Mouse (Mus musculus) lung, postnatal 0 days (tissue): ENCODE data around the gene Gbf1. TPM values are rescaled to one million over a fixed set of nuclear protein-coding genes. Genes with fewer than 3 reads are reported as not detected.

Source experiments
- ATAC-seq: fragments of 200-750 bp; cut with Nextera tagmentation; 2 replicates; pipeline ENCODE4 v1.8.0; 2017; ENCODE audit warnings: moderate library complexity
- DNase-seq: peaks from one replicate; pipeline ENCODE4 v3.0.0-alpha.2; 2016; ENCODE audit warnings: low spot score
- H3K27ac ChIP-seq: fragments of 300-500 bp; sonication (generic); 2 replicates; pipeline ENCODE4 v1.5.1; 2014; ENCODE audit warnings: antibody characterized with exemption, mild to moderate bottlenecking, low read length, mixed read lengths
- H3K27me3 ChIP-seq: fragments of 300-500 bp; sonication (generic); replicated peaks from 2 replicates; pipeline ENCODE4 v1.6.1; 2014; ENCODE audit warnings: low read length, mixed read lengths; ENCODE audit not compliant: insufficient read depth
- H3K36me3 ChIP-seq: fragments of 300-500 bp; sonication (generic); 2 replicates; pipeline ENCODE4 v1.6.1; 2014; ENCODE audit warnings: low read length, mixed read lengths; ENCODE audit not compliant: insufficient read depth
- H3K4me1 ChIP-seq: fragments of 300-500 bp; sonication (generic); 2 replicates; pipeline ENCODE4 v1.6.1; 2014; ENCODE audit warnings: antibody characterized with exemption, low read depth, low read length, mixed read lengths; ENCODE audit not compliant: insufficient read depth
- H3K4me2 ChIP-seq: fragments of 300-500 bp; sonication (generic); replicated peaks from 2 replicates; pipeline ENCODE4 v1.6.1; 2014; ENCODE audit warnings: low read depth, mild to moderate bottlenecking, low read length, moderate library complexity, mixed read lengths
- H3K4me3 ChIP-seq: fragments of 300-500 bp; sonication (generic); 2 replicates; pipeline ENCODE4 v1.5.1; 2014; ENCODE audit warnings: low read depth, low read length
- H3K9ac ChIP-seq: fragments of 300-500 bp; sonication (generic); replicated peaks from 2 replicates; pipeline ENCODE4 v1.6.1; 2014; ENCODE audit warnings: low read depth, mild to moderate bottlenecking
- H3K9me3 ChIP-seq: fragments of 300-500 bp; sonication (generic); 2 replicates; pipeline ENCODE4 v1.6.1; 2016; ENCODE audit warnings: low read length, mixed read lengths
- CTCF ChIP-seq: IDR thresholded peaks from 2 replicates; pipeline ENCODE4 v1.5.1; 2016; ENCODE audit warnings: antibody characterized with exemption, mild to moderate bottlenecking
- EP300 ChIP-seq: IDR thresholded peaks from 2 replicates; pipeline ENCODE4 v1.6.1; 2016; ENCODE audit warnings: antibody characterized with exemption, mild to moderate bottlenecking, control low read depth
- WGBS: fragments of 180-500 bp; shearing (Covaris S2); extraction: QIAGEN DNeasy Blood & Tissue Kit; methylation state at CpG from one replicate; pipeline ENCODE4 v1.1.7; 2014; 5-methylcytosine and 5-hydroxymethylcytosine counted together
- polyA plus RNA-seq: library from polyadenylated mRNA; unstranded; fragments of >200 nt; fragmentation: Nextera tagmentation; extraction: Ambion mirVana; gene quantifications from 2 replicates; pipeline ENCODE4 v1.2.1, GENCODE M21; 2015

Gene Gbf1
- polyA plus RNA-seq, 1 experiment from 2014 or later = 32.1 TPM

DNA sequence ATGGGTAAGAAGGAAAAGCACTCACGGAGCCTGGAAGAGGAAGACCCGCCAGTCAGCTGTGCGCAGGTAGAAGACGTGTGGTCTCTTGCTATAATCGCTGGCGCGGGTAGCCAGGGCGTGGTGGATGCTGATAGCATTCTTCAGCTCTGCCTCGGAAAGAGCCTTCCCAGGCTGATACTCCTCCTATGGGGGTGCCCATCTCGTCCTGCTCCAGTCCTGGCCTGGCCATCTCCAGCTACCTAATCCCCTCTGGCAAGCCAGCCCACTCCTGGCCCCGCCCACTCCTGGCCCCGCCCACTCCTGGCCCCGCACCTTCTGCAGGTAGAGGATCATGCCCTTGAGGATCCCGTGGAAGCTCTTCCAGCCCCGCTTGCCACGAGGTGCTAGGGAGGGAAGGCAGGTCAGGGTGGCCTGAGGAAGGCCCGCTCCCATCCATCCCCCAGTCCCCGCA is 161.9 kb downstream of the Gbf1 start:
- TF ChIP-seq CTCF = no peak
- no peak for TF ChIP-seq EP300
- 27% methylated on average over 16 of the region's 18 CpGs for WGBS
- H3K4me2 ChIP-seq = no peak overlapping the region
- no peaks in the 10 kb centered on the region for H3K9me3 ChIP-seq
- ATAC-seq = peak; percentile 27; the same call in 1 of the 2 replicates
- H3K36me3 ChIP-seq = peaks cover 24% of the 10 kb centered on the region
- no peak for DNase-seq
- no peak overlapping the region for H3K4me3 ChIP-seq
- H3K27me3 ChIP-seq = peaks cover 50% of the 10 kb centered on the region
- 0 out of 2 replicates have a peak, but pooled peaks cover 7% of the 10 kb centered on the region for H3K4me1 ChIP-seq
- no peak overlapping the region for H3K9ac ChIP-seq
- no peak overlapping the region for H3K27ac ChIP-seq

DNA sequence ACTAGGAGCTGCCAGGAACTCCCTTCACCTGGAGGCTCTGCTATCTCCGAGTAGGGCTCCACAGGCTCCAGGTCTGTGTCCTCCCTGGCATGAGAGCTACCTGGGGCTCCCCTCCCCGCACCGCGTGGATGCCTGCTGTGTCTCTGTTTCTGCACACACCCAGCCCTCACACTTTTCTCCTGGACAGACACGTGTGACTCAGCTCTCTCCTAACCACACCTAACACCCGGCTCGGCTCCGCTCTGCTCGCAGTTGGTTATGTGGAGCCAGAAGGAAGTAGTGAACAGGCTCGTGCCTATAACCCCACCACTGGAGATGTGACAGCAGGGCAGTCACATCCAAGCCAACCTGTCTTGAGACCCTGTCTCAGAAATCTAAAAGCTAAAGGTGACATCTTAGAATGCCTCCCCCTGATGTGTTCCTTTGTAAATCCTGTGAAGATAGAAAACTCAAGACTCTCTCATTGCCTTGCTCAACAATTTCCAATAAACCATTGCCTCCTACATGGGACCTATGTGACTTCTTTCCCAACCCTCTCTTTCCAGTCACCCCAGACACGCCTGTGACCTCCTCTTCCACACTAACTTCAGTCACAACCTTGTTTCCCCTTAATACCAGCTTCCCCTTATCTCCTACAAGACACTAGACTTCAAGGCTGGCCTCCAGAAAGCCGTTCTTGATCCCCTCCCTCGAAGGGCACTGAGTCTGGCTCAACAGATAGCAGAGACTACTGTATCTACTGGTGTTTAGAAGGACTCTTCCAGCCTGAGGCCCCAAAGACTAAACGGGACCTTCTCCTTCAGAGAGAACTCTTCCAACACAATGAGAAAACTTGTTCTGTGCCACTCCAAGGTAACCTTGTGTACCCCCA is 162.8 kb downstream of the Gbf1 start:
- WGBS = 27% methylated on average over 14 of the region's 14 CpGs
- TF ChIP-seq EP300 (no peak), CTCF (no peak)
- Histone ChIP-seq H3K36me3 (peaks cover 18% of the 10 kb centered on the region), H3K27me3 (peaks cover 59% of the 10 kb centered on the region), H3K27ac (no peak overlapping the region), H3K4me3 (no peak overlapping the region), H3K4me1 (0 out of 2 replicates have a peak, but pooled peaks cover 6% of the 10 kb centered on the region), H3K9me3 (no peaks in the 10 kb centered on the region), H3K4me2 (no peak overlapping the region), H3K9ac (no peak overlapping the region)
- ATAC-seq (no peak), DNase-seq (peak; percentile 28)

DNA sequence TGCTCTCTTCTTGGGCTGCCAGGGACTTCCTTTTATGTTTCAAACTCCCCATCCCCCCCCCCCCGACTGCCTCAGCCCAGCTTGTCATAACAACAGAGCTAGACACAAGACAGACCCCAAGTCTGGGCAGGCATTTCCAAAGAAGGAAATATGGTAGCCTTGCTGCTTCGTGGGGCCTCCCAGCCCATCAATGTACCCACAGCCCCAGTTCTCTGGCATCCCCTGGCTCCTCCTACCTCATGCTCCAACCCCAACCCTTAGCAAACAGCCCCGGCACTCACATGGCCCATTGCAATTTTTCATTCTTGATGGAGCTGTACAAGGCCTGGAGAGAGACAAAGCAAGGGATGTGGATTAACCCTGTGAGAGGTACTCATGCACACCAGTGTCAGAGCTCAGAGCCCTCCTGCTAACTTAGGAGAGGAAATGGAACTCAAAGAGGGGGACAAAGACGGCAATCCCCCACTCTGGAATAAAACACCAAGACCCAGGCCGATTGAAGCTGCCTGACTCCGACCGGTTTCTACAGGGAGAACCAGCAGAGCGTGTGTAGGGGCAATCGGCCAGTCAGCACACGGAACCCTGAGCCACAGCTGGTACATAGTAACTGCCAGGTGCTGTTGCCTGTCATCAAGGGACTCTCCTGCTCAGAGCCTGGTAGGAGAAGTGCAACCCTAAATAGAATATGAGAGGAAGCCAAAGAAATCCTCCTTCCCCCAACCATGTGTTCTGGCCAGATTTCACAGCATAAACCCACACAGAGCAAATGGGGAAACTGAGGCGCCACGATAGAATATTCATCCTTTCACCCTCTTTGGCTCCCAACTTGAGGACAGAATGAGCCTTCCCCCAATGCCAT is 163.7 kb downstream of the Gbf1 start:
- no peak overlapping the region for H3K4me2 ChIP-seq
- no peak overlapping the region for H3K9ac ChIP-seq
- ATAC-seq (no peak), DNase-seq (no peak)
- WGBS = 49% methylated on average over 12 of the region's 12 CpGs
- H3K4me3 ChIP-seq = no peak overlapping the region
- H3K27ac ChIP-seq = no peak overlapping the region
- 0 out of 2 replicates have a peak, but pooled peaks cover 6% of the 10 kb centered on the region for H3K4me1 ChIP-seq
- H3K36me3 ChIP-seq = peaks cover 12% of the 10 kb centered on the region
- H3K27me3 ChIP-seq = peaks cover 65% of the 10 kb centered on the region
- no peaks in the 10 kb centered on the region for H3K9me3 ChIP-seq
- TF ChIP-seq CTCF (no peak), EP300 (no peak)

DNA sequence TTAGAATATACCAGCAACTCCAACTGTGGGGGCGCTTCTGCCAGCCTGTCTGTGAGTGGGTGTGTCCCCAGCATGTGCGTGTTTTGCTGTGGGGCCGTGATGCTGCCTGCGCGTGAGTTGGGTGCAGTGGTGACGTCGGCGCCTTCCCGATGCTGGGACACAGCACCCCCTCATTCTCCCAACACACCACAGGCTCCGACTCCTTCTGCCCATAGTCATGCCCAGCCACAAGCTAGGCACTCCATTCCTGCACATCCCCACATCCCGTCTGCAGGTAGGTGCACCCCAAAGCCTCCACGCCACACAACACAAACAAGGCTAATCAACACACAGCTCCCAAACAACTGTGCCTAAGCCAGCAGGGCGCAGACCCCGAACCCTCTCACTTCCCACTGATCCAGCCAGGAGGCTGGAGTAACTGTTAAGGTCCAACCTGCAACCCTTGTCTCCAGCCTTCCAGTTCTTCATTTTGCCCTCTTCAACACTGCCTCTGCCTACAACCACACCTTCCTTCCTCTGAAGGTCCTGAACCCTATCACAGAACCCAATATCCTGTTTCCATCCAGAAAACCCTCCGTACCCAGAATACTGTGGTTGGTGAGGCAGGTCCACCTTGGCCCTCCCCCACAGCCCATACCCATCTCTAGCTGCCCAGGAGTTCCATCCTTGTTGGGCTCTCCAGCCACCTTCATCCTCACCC is 164.7 kb downstream of the Gbf1 start:
- H3K9me3 ChIP-seq = no peaks in the 10 kb centered on the region
- DNase-seq (no peak), ATAC-seq (no peak)
- WGBS = 32% methylated on average over 15 of the region's 15 CpGs
- peak overlapping the region; percentile 40; the same call in 1 of the 2 replicates for H3K4me3 ChIP-seq
- H3K9ac ChIP-seq = no peak overlapping the region
- peaks cover 2% of the 10 kb centered on the region for H3K36me3 ChIP-seq
- peaks cover 69% of the 10 kb centered on the region for H3K27me3 ChIP-seq
- H3K27ac ChIP-seq = no peak overlapping the region
- H3K4me1 ChIP-seq = 0 out of 2 replicates have a peak, but pooled peaks cover 6% of the 10 kb centered on the region
- peak overlapping the region; percentile 58 for H3K4me2 ChIP-seq
- no peak for TF ChIP-seq CTCF
- TF ChIP-seq EP300 = no peak

DNA sequence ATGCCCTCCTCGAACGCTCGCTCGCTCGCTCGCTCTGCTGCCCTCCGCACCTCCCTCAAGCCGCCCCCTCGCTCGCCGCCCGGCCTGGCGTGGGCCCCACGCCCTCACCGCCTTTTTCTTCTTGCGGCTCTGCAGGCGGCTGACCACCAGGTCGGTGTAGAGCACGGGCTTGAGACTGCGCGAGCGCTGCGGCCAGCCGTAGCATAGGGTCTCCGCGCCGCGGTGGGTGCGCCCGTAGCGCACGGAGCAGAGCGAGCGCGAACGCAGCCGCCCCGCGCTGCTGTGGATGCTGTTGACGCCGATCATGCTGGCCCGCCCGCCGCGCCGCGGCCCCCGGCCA is 165.2 kb downstream of the Gbf1 start:
- no peaks in the 10 kb centered on the region for H3K9me3 ChIP-seq
- no peak overlapping the region for H3K27ac ChIP-seq
- peak overlapping the region; percentile 58 for H3K4me2 ChIP-seq
- no peak overlapping the region for H3K9ac ChIP-seq
- H3K36me3 ChIP-seq = no peaks in the 10 kb centered on the region
- peaks cover 70% of the 10 kb centered on the region for H3K27me3 ChIP-seq
- DNase-seq (no peak), ATAC-seq (0 out of 2 replicates have a peak, but pooled peaks have one; percentile 7)
- peak overlapping the region; percentile 40 for H3K4me3 ChIP-seq
- TF ChIP-seq CTCF (no peak), EP300 (no peak)
- WGBS = 2% methylated on average over 39 of the region's 48 CpGs
- 0 out of 2 replicates have a peak, but pooled peaks cover 6% of the 10 kb centered on the region for H3K4me1 ChIP-seq
